Mouse (Mus musculus): ENCODE measurements around the gene Cadm1. TPM values are rescaled to one million over a fixed set of nuclear protein-coding genes. Genes with fewer than 3 reads are reported as not detected.

Cadm1 gene
- polyA plus RNA-seq (2015; fragmentation: Nextera tagmentation; extraction: Ambion mirVana): 6.4 and 7.7 TPM in 2 replicates

- WGBS (ENCODE audit: insufficient replicate concordance): under 1% methylated on average over 72 of the region's 72 CpGs
- H3K36me3 ChIP-seq (replicated peaks): no peaks in the 10 kb centered on the region
- peak within 1 kb of the TSS; percentile 57 for H3K4me3 ChIP-seq (replicated peaks)
- peak within 1 kb of the TSS; percentile 24; the same call in 1 of the 2 replicates for H3K27ac ChIP-seq (replicated peaks)
- H3K9me3 ChIP-seq (replicated peaks): no peaks in the 10 kb centered on the region
- peaks cover 20% of the 10 kb centered on the region for H3K4me1 ChIP-seq (replicated peaks)
- H3K27me3 ChIP-seq: peaks cover 73% of the 10 kb centered on the region
- H3K9ac ChIP-seq: peak within 1 kb of the TSS; percentile 7; the same call in 1 of the 2 replicates
- ATAC-seq (ENCODE audit: insufficient read depth): peak; percentile 86
- peak within 1 kb of the TSS; percentile 70 for H3K4me2 ChIP-seq
Observed at GRCm38 (mm10) chr9:47529602-47530450, at the start of gene Cadm1. Cadm1 (plus strand) TSS chr9:47530173.

- Histone ChIP-seq H3K4me3 (replicated peaks) (no peak overlapping the region), H3K4me2 (no peak overlapping the region), H3K27me3 (no peaks in the 10 kb centered on the region), H3K27ac (replicated peaks) (no peak overlapping the region), H3K36me3 (replicated peaks) (no peaks in the 10 kb centered on the region), H3K9me3 (replicated peaks) (no peaks in the 10 kb centered on the region), H3K4me1 (replicated peaks) (no peaks in the 10 kb centered on the region), H3K9ac (no peak overlapping the region)
- no peak for ATAC-seq (ENCODE audit: insufficient read depth)
- WGBS (ENCODE audit: insufficient replicate concordance): 61% methylated on average over 5 of the region's 5 CpGs
Observed at GRCm38 (mm10) chr9:47484506-47484905, 45.5 kb upstream of the Cadm1 start.

GRCm38 (mm10) chr9:47485186-47485585 is 44.8 kb upstream of the Cadm1 start:
- no peak overlapping the region for H3K9ac ChIP-seq
- H3K4me1 ChIP-seq (replicated peaks): no peaks in the 10 kb centered on the region
- H3K36me3 ChIP-seq (replicated peaks): no peaks in the 10 kb centered on the region
- no peak for ATAC-seq (ENCODE audit: insufficient read depth)
- H3K27ac ChIP-seq (replicated peaks): no peak overlapping the region
- WGBS (ENCODE audit: insufficient replicate concordance): 72% methylated on average over 4 of the region's 4 CpGs
- H3K4me3 ChIP-seq (replicated peaks): no peak overlapping the region
- H3K27me3 ChIP-seq: no peaks in the 10 kb centered on the region
- no peaks in the 10 kb centered on the region for H3K9me3 ChIP-seq (replicated peaks)
- no peak overlapping the region for H3K4me2 ChIP-seq

DNA sequence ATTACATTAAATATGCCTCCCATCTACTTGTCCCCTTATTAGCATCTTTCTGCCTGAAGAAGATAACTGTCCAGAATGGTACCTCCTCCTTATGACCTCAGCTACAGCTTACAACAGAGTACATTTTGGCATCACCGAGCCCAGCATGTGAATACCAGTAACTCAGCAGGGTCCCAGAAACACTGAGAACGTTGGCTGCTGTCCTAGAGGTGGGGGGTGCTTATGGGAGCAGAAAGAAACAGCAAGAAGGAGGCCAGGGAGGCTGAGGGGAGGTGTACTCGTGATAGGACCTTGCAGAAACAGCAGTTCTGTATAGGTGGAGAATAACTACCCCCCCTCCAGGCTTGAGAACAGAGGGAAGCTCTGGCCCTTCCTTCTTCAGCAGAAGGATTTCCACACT is 30.2 kb upstream of the Cadm1 start:
- H3K36me3 ChIP-seq (replicated peaks): no peaks in the 10 kb centered on the region
- WGBS (ENCODE audit: insufficient replicate concordance): 20% methylated on average over 3 of the region's 3 CpGs
- no peak for ATAC-seq (ENCODE audit: insufficient read depth)
- no peaks in the 10 kb centered on the region for H3K4me1 ChIP-seq (replicated peaks)
- no peak overlapping the region for H3K4me2 ChIP-seq
- H3K4me3 ChIP-seq (replicated peaks): no peak overlapping the region
- no peaks in the 10 kb centered on the region for H3K27me3 ChIP-seq
- no peak overlapping the region for H3K9ac ChIP-seq
- H3K27ac ChIP-seq (replicated peaks): no peak overlapping the region
- no peaks in the 10 kb centered on the region for H3K9me3 ChIP-seq (replicated peaks)

DNA sequence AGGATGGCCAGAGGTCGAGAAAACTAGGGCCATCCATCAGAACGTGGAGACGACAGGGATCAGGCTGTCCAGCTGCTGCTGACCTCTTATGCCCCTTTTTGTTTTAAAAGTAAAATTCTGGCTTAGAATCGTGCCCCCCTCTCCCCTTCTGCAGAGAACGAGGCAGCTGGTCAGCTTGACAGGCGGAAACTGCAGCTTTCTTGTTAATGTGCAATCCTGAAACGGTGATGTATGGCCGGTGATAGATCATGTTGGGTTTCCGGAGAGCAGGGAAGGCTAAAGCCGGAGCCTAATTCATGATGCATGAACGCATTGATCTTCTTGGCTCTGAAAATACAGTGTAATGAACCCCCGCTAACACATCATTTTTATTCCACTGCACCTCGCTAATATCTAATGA is 24.0 kb upstream of the Cadm1 start:
- Histone ChIP-seq H3K36me3 (replicated peaks) (no peaks in the 10 kb centered on the region), H3K4me1 (replicated peaks) (no peaks in the 10 kb centered on the region), H3K9ac (no peak overlapping the region), H3K27ac (replicated peaks) (no peak overlapping the region), H3K27me3 (no peaks in the 10 kb centered on the region), H3K4me3 (replicated peaks) (no peak overlapping the region), H3K9me3 (replicated peaks) (no peaks in the 10 kb centered on the region), H3K4me2 (no peak overlapping the region)
- 52% methylated on average over 13 of the region's 13 CpGs for WGBS (ENCODE audit: insufficient replicate concordance)
- no peak for ATAC-seq (ENCODE audit: insufficient read depth)

DNA sequence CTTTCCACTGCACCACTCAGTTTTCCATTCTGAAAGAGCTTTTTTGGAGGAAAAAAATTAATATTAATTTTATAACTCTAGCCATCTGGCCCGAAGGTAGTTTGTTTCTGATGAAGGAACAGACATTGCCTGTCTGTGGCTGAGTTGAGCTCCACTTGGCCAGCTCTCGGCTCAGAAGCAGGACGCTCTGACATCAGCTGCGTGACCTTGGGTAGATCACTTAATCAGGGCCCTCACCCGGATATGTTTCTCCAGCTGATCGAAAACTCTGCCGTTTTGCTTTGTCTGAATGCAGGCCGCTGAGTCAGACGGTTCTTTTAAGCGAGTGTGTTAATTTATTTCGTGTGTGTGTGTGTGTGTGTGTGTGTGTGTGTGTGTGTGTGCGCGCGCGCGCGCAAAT is 23.1 kb upstream of the Cadm1 start:
- no peak for ATAC-seq (ENCODE audit: insufficient read depth)
- H3K36me3 ChIP-seq (replicated peaks): no peaks in the 10 kb centered on the region
- no peak overlapping the region for H3K4me2 ChIP-seq
- H3K27ac ChIP-seq (replicated peaks): no peak overlapping the region
- H3K9ac ChIP-seq: no peak overlapping the region
- H3K4me1 ChIP-seq (replicated peaks): no peaks in the 10 kb centered on the region
- WGBS (ENCODE audit: insufficient replicate concordance): 80% methylated on average over 17 of the region's 17 CpGs
- no peak overlapping the region for H3K4me3 ChIP-seq (replicated peaks)
- H3K27me3 ChIP-seq: no peaks in the 10 kb centered on the region
- no peaks in the 10 kb centered on the region for H3K9me3 ChIP-seq (replicated peaks)

DNA sequence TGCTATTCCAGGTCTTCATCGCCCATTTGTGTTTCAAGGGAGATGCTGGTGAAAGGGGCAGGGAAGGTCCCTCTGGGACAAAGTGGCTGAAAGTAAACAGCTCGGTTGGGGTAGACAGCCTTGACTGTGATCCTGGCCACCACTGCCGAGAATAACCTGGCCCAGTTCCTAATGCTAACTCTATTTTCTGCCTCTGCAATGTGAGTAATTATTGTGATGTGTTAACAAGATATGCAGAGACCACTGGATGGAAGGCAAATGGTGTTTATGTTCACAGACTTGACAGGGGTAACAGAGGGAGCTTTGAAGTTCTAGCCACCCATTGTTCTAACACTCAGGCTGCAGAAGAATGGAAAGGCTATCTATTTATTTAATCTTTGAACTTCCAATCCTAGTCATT is 21.9 kb upstream of the Cadm1 start:
- Histone ChIP-seq H3K27ac (replicated peaks) (no peak overlapping the region), H3K4me3 (replicated peaks) (no peak overlapping the region), H3K4me1 (replicated peaks) (no peaks in the 10 kb centered on the region), H3K27me3 (no peaks in the 10 kb centered on the region), H3K4me2 (no peak overlapping the region), H3K36me3 (replicated peaks) (no peaks in the 10 kb centered on the region), H3K9me3 (replicated peaks) (no peaks in the 10 kb centered on the region), H3K9ac (no peak overlapping the region)
- ATAC-seq (ENCODE audit: insufficient read depth): no peak
- WGBS (ENCODE audit: insufficient replicate concordance): 30% methylated on average over 3 of the region's 3 CpGs

GRCm38 (mm10) chr9:47512521-47512920 is 17.5 kb upstream of the Cadm1 start:
- WGBS (ENCODE audit: insufficient replicate concordance): 60% methylated on average over 3 of the region's 3 CpGs
- Histone ChIP-seq H3K27me3 (no peaks in the 10 kb centered on the region; the same call in 1 of the 2 replicates), H3K9me3 (replicated peaks) (no peaks in the 10 kb centered on the region)

GRCm38 (mm10) chr9:47514318-47514717 is 15.7 kb upstream of the Cadm1 start:
- H3K9ac ChIP-seq: no peak overlapping the region

More at GRCm38 (mm10) chr9:47512521-47512920, 17.5 kb upstream of the Cadm1 start:
- no peak overlapping the region for H3K4me3 ChIP-seq (replicated peaks)
- no peak overlapping the region for H3K9ac ChIP-seq
- no peak overlapping the region for H3K4me2 ChIP-seq
- ATAC-seq (ENCODE audit: insufficient read depth): no peak
- no peaks in the 10 kb centered on the region for H3K36me3 ChIP-seq (replicated peaks)
- no peaks in the 10 kb centered on the region for H3K4me1 ChIP-seq (replicated peaks)
- no peak overlapping the region for H3K27ac ChIP-seq (replicated peaks)

DNA sequence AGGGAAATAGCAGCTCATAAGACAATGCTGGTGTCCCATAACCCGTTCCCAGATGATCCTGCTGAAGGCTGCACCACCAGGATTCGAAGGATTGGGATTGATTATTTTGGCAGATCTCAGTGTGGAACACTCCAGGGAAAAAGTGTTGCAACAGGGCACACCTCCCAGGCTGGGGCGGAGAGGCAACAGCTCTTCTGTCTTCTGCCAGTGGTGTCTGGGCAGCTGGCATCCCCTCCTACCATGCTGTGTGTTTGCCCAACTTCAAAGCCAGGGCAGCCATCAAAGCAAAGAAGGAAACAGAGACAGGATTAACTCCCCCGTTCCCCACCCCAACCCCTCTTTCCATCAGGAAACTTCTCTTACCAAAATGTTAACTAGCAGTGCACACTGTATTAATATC is 13.7 kb upstream of the Cadm1 start:
- 34% methylated on average over 4 of the region's 4 CpGs for WGBS (ENCODE audit: insufficient replicate concordance)
- Histone ChIP-seq H3K27ac (replicated peaks) (no peak overlapping the region), H3K9ac (no peak overlapping the region), H3K27me3 (no peaks in the 10 kb centered on the region; the same call in 1 of the 2 replicates), H3K9me3 (replicated peaks) (no peaks in the 10 kb centered on the region), H3K4me2 (no peak overlapping the region), H3K4me1 (replicated peaks) (no peaks in the 10 kb centered on the region), H3K4me3 (replicated peaks) (no peak overlapping the region), H3K36me3 (replicated peaks) (no peaks in the 10 kb centered on the region)
- no peak for ATAC-seq (ENCODE audit: insufficient read depth)

More at GRCm38 (mm10) chr9:47514318-47514717, 15.7 kb upstream of the Cadm1 start:
- no peak overlapping the region for H3K4me3 ChIP-seq (replicated peaks)
- H3K27ac ChIP-seq (replicated peaks): no peak overlapping the region
- no peaks in the 10 kb centered on the region for H3K9me3 ChIP-seq (replicated peaks)
- no peaks in the 10 kb centered on the region; the same call in 1 of the 2 replicates for H3K27me3 ChIP-seq
- no peak overlapping the region for H3K4me2 ChIP-seq
- H3K4me1 ChIP-seq (replicated peaks): no peaks in the 10 kb centered on the region
- ATAC-seq (ENCODE audit: insufficient read depth): no peak
- 17% methylated on average over 8 of the region's 8 CpGs for WGBS (ENCODE audit: insufficient replicate concordance)
- H3K36me3 ChIP-seq (replicated peaks): no peaks in the 10 kb centered on the region

DNA sequence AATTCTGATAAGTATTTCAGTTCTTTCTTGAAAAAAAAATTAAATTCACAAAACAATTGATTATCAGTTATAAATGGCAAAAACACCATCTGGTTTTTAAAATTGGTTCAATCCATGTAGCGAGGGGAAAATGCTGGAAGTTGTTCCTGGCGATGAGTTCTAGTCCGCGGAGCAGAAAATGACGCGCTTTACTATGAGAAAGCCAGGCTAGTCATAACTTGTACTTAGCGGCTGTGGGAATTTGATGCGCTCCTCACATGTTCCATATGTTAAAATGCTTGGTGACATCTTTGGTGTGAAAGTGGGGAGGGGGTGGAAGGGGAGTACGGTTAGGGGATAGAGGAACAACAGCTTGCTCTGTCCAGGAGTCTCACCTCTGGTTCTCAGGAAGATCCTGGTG is 2.7 kb upstream of the Cadm1 start:
- peaks cover 20% of the 10 kb centered on the region for H3K4me1 ChIP-seq (replicated peaks)
- H3K9ac ChIP-seq: no peak overlapping the region
- H3K4me2 ChIP-seq: no peak overlapping the region
- no peak overlapping the region for H3K4me3 ChIP-seq (replicated peaks)
- peaks cover 50% of the 10 kb centered on the region for H3K27me3 ChIP-seq
- no peak for ATAC-seq (ENCODE audit: insufficient read depth)
- no peaks in the 10 kb centered on the region for H3K9me3 ChIP-seq (replicated peaks)
- H3K36me3 ChIP-seq (replicated peaks): no peaks in the 10 kb centered on the region
- WGBS (ENCODE audit: insufficient replicate concordance): 77% methylated on average over 9 of the region's 9 CpGs
- H3K27ac ChIP-seq (replicated peaks): no peak overlapping the region
